Mouse (Mus musculus) thymus, adult 2 months (tissue): Measurements from ENCODE around the gene Samd4b. TPM values are rescaled to one million over a fixed set of nuclear protein-coding genes. Genes with fewer than 3 reads are reported as not detected.

Experiments used
- DNase-seq: peaks from one replicate; pipeline ENCODE4 v3.0.0; 2021
- H3K27ac ChIP-seq: fragments of 200-500 bp; 2 replicates; pipeline ENCODE4 v1.5.1; 2012; ENCODE audit warnings: low read length, control low read depth; ENCODE audit not compliant: control insufficient read depth, insufficient read depth
- H3K27me3 ChIP-seq: fragments of 200-500 bp; 2 replicates; pipeline ENCODE4 v1.6.1; 2012; ENCODE audit warnings: mild to moderate bottlenecking, low read length, moderate library complexity, mixed read lengths; ENCODE audit not compliant: control insufficient read depth, insufficient read depth
- H3K36me3 ChIP-seq: fragments of 200-500 bp; 2 replicates; pipeline ENCODE4 v1.6.1; 2012; ENCODE audit warnings: mild to moderate bottlenecking, low read length, moderate library complexity; ENCODE audit not compliant: control insufficient read depth, insufficient read depth
- H3K4me1 ChIP-seq: fragments of 200-500 bp; replicated peaks from 2 replicates; pipeline ENCODE4 v1.6.1; 2012; ENCODE audit warnings: low read length; ENCODE audit not compliant: control insufficient read depth, insufficient read depth
- H3K4me3 ChIP-seq: fragments of 200-500 bp; 2 replicates; pipeline ENCODE4 v1.5.1; 2012; ENCODE audit warnings: mild to moderate bottlenecking, low read length, control low read depth, moderate library complexity; ENCODE audit not compliant: control insufficient read depth, insufficient read depth
- CTCF ChIP-seq: fragments of 200-500 bp; IDR thresholded peaks from 2 replicates; pipeline ENCODE4 v1.5.1; 2012; ENCODE audit warnings: mild to moderate bottlenecking, control low read depth, low read length, moderate library complexity, borderline replicate concordance; ENCODE audit not compliant: control insufficient read depth, poor library complexity, insufficient read depth; ENCODE audit errors: extremely low read depth
- POLR2A ChIP-seq: fragments of 200-500 bp; IDR thresholded peaks from 2 replicates; pipeline ENCODE4 v1.6.1; 2012; ENCODE audit warnings: mild to moderate bottlenecking, low read length, control low read depth, moderate library complexity; ENCODE audit not compliant: control insufficient read depth, poor library complexity, insufficient read depth; ENCODE audit errors: extremely low read depth
- WGBS: fragments of 180-500 bp; shearing (Covaris S2); methylation state at CpG from one replicate; pipeline ENCODE4 v1.1.7; 2018; 5-methylcytosine and 5-hydroxymethylcytosine counted together
- polyA plus RNA-seq: library from polyadenylated mRNA; depleted of rRNA; stranded (reverse); fragments of >200 nt; gene quantifications from 2 replicates; pipeline ENCODE4 v1.2.3, GENCODE M21; 2012; rRNA removed

The Samd4b gene
- 118 and 139 TPM in 2 replicates for polyA plus RNA-seq

- TF ChIP-seq POLR2A (peak; percentile 73; the same call in 1 of the 2 replicates), CTCF (0 out of 2 replicates have a peak, but pooled peaks have one; percentile 24)
- Histone ChIP-seq H3K36me3 (no peaks in the 10 kb centered on the region), H3K27me3 (no peaks in the 10 kb centered on the region), H3K4me1 (peaks cover 13% of the 10 kb centered on the region), H3K27ac (no peak within 1 kb of the TSS), H3K4me3 (peak within 1 kb of the TSS; percentile 70)
- WGBS = 1% methylated on average over 65 of the region's 66 CpGs
- peak; percentile 100 for DNase-seq
Measured at GRCm38 (mm10) chr7:28597642-28598446, at the start of gene Samd4b, which contains the start of gene Pak4. TSS of gene Samd4b (minus strand) at chr7:28598144. TSS of gene Pak4 (minus strand) at chr7:28598185.

- H3K4me1 ChIP-seq = no peaks in the 10 kb centered on the region
- WGBS = 64% methylated on average over 7 of the region's 7 CpGs
- TF ChIP-seq POLR2A (no peak), CTCF (no peak)
Measured at GRCm38 (mm10) chr7:28647016-28647415, 49.1 kb upstream of the Samd4b start.

GRCm38 (mm10) chr7:28645947-28646475 is 48.1 kb upstream of the Samd4b start:
- 77% methylated on average over 2 of the region's 2 CpGs for WGBS
- DNase-seq = no peak
- no peak overlapping the region for H3K27ac ChIP-seq
- no peaks in the 10 kb centered on the region for H3K27me3 ChIP-seq
- no peaks in the 10 kb centered on the region for H3K36me3 ChIP-seq
- TF ChIP-seq POLR2A = no peak
- no peak for TF ChIP-seq CTCF
- H3K4me1 ChIP-seq = no peaks in the 10 kb centered on the region
- H3K4me3 ChIP-seq = no peak overlapping the region

More at GRCm38 (mm10) chr7:28647016-28647415, 49.1 kb upstream of the Samd4b start:
- H3K36me3 ChIP-seq = no peaks in the 10 kb centered on the region
- H3K27ac ChIP-seq = no peak overlapping the region
- peak; percentile 10 for DNase-seq
- H3K27me3 ChIP-seq = no peaks in the 10 kb centered on the region
- no peak overlapping the region for H3K4me3 ChIP-seq

DNA sequence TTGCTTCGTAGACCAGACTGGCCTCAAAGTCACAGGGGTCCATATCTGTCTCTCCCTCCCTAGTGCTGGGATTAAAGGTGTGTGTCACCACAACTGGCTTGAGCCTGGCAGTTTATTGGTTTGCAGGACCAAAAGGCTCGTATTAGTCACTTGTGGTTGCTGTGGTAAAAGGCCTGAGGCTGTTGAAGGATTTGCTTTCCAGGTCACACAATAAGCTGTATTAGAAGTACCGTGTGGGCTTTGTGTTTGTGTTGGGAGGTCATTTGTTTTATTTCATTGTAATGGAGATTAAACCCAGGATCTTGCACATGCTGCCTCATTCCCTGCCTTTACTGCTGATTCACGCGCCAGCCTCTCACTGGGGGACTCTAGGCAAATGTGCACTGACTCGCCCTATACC is 47.4 kb upstream of the Samd4b start:
- no peak overlapping the region for H3K27ac ChIP-seq
- TF ChIP-seq POLR2A (no peak), CTCF (no peak)
- WGBS = 89% methylated on average over 6 of the region's 6 CpGs
- no peaks in the 10 kb centered on the region for H3K36me3 ChIP-seq
- DNase-seq = no peak
- H3K4me1 ChIP-seq = no peaks in the 10 kb centered on the region
- H3K27me3 ChIP-seq = no peaks in the 10 kb centered on the region
- H3K4me3 ChIP-seq = no peak overlapping the region

- Histone ChIP-seq H3K27ac (no peak overlapping the region), H3K4me1 (no peaks in the 10 kb centered on the region), H3K27me3 (no peaks in the 10 kb centered on the region), H3K4me3 (no peak overlapping the region), H3K36me3 (no peaks in the 10 kb centered on the region)
- DNase-seq = no peak
- WGBS = 91% methylated on average over 8 of the region's 8 CpGs
- TF ChIP-seq POLR2A = no peak
- TF ChIP-seq CTCF = no peak
Measured at GRCm38 (mm10) chr7:28641546-28641945, 43.6 kb upstream of the Samd4b start.

DNA sequence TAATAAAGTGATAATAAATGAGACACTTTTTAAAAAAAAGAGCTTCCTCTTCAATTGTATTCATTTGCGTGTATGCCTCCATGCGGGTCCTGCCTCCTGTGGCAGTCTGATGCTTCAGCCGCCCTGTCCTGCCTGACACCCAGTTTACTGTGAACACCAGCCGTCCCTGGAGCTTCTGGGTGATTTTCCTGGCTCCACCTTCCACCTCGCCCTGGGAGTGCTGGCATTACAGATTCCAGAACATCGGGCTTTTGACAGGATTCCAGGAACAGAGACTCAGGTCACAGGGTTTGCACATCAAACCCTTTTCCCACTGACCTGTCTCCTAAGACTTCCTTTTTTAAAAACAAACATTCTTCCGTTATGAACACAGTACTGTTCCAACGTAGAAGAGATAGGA is 39.6 kb upstream of the Samd4b start:
- WGBS = 40% methylated on average over 8 of the region's 8 CpGs
- no peak for TF ChIP-seq POLR2A
- Histone ChIP-seq H3K27me3 (no peaks in the 10 kb centered on the region), H3K27ac (no peak overlapping the region), H3K4me1 (no peaks in the 10 kb centered on the region), H3K36me3 (no peaks in the 10 kb centered on the region), H3K4me3 (no peak overlapping the region)
- no peak for DNase-seq

DNA sequence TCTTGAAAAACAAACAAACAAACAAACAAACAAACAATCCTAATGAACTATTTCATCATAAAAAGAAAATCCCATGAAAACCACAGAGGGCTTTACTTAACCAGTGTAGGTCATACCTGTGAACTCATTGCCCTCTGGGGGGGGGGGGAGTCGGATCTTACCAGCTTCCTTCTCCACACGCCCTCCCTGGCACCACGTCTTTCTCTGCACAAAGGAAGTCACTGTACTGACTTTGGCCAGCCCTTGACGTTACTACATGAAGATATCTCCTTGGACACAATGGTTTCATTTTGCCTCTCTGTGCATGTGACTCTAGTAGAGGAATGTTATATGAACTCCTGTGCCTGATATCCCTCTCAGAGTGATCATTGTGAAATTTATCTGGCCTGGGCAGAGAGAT is 36.2 kb upstream of the Samd4b start:
- H3K36me3 ChIP-seq = no peaks in the 10 kb centered on the region
- 31% methylated on average over 4 of the region's 4 CpGs for WGBS
- no peak overlapping the region for H3K27ac ChIP-seq
- TF ChIP-seq CTCF (no peak), POLR2A (no peak)
- H3K4me3 ChIP-seq = no peak overlapping the region
- H3K27me3 ChIP-seq = peaks cover 4% of the 10 kb centered on the region; the same call in 1 of the 2 replicates
- no peak for DNase-seq
- H3K4me1 ChIP-seq = no peaks in the 10 kb centered on the region
